Mouse (Mus musculus) spleen, adult 2 months (tissue): ENCODE measurements around the gene Coro7. TPM values are rescaled to one million over a fixed set of nuclear protein-coding genes. Genes with fewer than 3 reads are reported as not detected.

ENCODE experiments used
- DNase-seq, 2 experiments: peaks; one replicate each; pipeline versions ENCODE4 v3.0.0 to v3.0.0-alpha.2; 2012 to 2021; ENCODE audit warnings: low spot score in 2 of 2, low read depth in 1 of 2
- H3K27ac ChIP-seq: fragments of 200-500 bp; 2 replicates; pipeline ENCODE4 v1.5.1; 2012; ENCODE audit warnings: low read length, inconsistent platforms; ENCODE audit not compliant: insufficient read depth
- H3K27me3 ChIP-seq: fragments of 200-500 bp; 2 replicates; pipeline ENCODE4 v1.6.1; 2012; ENCODE audit warnings: mild to moderate bottlenecking, moderate library complexity, low read length, inconsistent platforms; ENCODE audit not compliant: control insufficient read depth, insufficient read depth
- H3K36me3 ChIP-seq: fragments of 200-500 bp; 2 replicates; pipeline ENCODE4 v1.6.1; 2012; ENCODE audit warnings: mild to moderate bottlenecking, low read length, inconsistent platforms; ENCODE audit not compliant: control insufficient read depth, insufficient read depth
- H3K4me1 ChIP-seq: fragments of 200-500 bp; 2 replicates; pipeline ENCODE4 v1.6.1; 2011; ENCODE audit warnings: inconsistent platforms; ENCODE audit not compliant: control insufficient read depth, insufficient read depth, insufficient read length
- H3K4me3 ChIP-seq: fragments of 200-500 bp; 2 replicates; pipeline ENCODE4 v1.5.1; 2011; ENCODE audit warnings: mild to moderate bottlenecking, inconsistent platforms; ENCODE audit not compliant: insufficient read depth, insufficient read length; ENCODE audit errors: extremely low read depth
- CTCF ChIP-seq: fragments of 200-500 bp; IDR thresholded peaks from 2 replicates; pipeline ENCODE4 v1.5.1; 2011; ENCODE audit warnings: mild to moderate bottlenecking, inconsistent platforms; ENCODE audit not compliant: insufficient read depth, insufficient read length, insufficient replicate concordance; ENCODE audit errors: extremely low read depth
- POLR2A ChIP-seq: fragments of 200-500 bp; IDR thresholded peaks from 2 replicates; pipeline ENCODE4 v1.6.1; 2011; ENCODE audit warnings: low read depth, low read length, inconsistent platforms
- WGBS: fragments of 180-500 bp; shearing (Covaris S2); methylation state at CpG from one replicate; pipeline ENCODE4 v1.1.7; 2018; 5-methylcytosine and 5-hydroxymethylcytosine counted together
- polyA plus RNA-seq: library from polyadenylated mRNA; depleted of rRNA; stranded (reverse); fragments of >200 nt; gene quantifications from 2 replicates; pipeline ENCODE4 v1.2.3, GENCODE M21; 2012

Coro7 gene
- polyA plus RNA-seq, 1 experiment = 150 TPM

GRCm38 (mm10) chr16:4624074-4624473 is 55.5 kb downstream of the Coro7 start:
- Histone ChIP-seq H3K27ac (no peak overlapping the region), H3K4me3 (peak overlapping the region; percentile 93), H3K36me3 (peaks cover 14% of the 10 kb centered on the region), H3K4me1 (peaks cover 3% of the 10 kb centered on the region; the same call in 1 of the 2 replicates), H3K27me3 (no peaks in the 10 kb centered on the region)
- WGBS = 27% methylated on average over 9 of the region's 9 CpGs
- no peak for DNase-seq
- TF ChIP-seq POLR2A (no peak), CTCF (no peak)

GRCm38 (mm10) chr16:4616829-4617228 is 62.7 kb downstream of the Coro7 start:
- no peak for DNase-seq
- H3K4me3 ChIP-seq = no peak overlapping the region
- no peak for TF ChIP-seq CTCF
- H3K27me3 ChIP-seq = no peaks in the 10 kb centered on the region
- 65% methylated on average over 4 of the region's 4 CpGs for WGBS
- H3K4me1 ChIP-seq = no peaks in the 10 kb centered on the region
- H3K36me3 ChIP-seq = peaks cover 4% of the 10 kb centered on the region
- H3K27ac ChIP-seq = no peak overlapping the region

GRCm38 (mm10) chr16:4615297-4615696 is 64.3 kb downstream of the Coro7 start:
- Histone ChIP-seq H3K36me3 (peaks cover 4% of the 10 kb centered on the region), H3K4me3 (no peak overlapping the region), H3K27me3 (no peaks in the 10 kb centered on the region), H3K27ac (no peak overlapping the region), H3K4me1 (no peaks in the 10 kb centered on the region)
- 88% methylated on average over 1 of the region's 1 CpGs for WGBS
- TF ChIP-seq CTCF = no peak
- no peak for TF ChIP-seq POLR2A
- no peak for DNase-seq

GRCm38 (mm10) chr16:4614639-4615038 is 64.9 kb downstream of the Coro7 start:
- Histone ChIP-seq H3K4me3 (no peak overlapping the region), H3K27me3 (no peaks in the 10 kb centered on the region), H3K36me3 (peaks cover 4% of the 10 kb centered on the region), H3K4me1 (no peaks in the 10 kb centered on the region), H3K27ac (no peak overlapping the region)
- WGBS = 94% methylated on average over 3 of the region's 3 CpGs
- no peak for TF ChIP-seq POLR2A
- no peak for TF ChIP-seq CTCF
- no peak for DNase-seq

- Histone ChIP-seq H3K27ac (no peak overlapping the region), H3K27me3 (no peaks in the 10 kb centered on the region), H3K36me3 (peaks cover 4% of the 10 kb centered on the region), H3K4me1 (no peaks in the 10 kb centered on the region), H3K4me3 (no peak overlapping the region)
- TF ChIP-seq CTCF (no peak), POLR2A (no peak)
- DNase-seq = no peak
- WGBS = 98% methylated on average over 9 of the region's 9 CpGs
These were observed 65.8 kb downstream of the Coro7 start for GRCm38 (mm10) chr16:4613736-4614135.

- no peaks in the 10 kb centered on the region for H3K27me3 ChIP-seq
- H3K36me3 ChIP-seq = peaks cover 2% of the 10 kb centered on the region
- H3K4me3 ChIP-seq = no peak overlapping the region
- H3K4me1 ChIP-seq = no peaks in the 10 kb centered on the region
- DNase-seq = no peak
- no peak overlapping the region for H3K27ac ChIP-seq
- 95% methylated on average over 7 of the region's 7 CpGs for WGBS
- TF ChIP-seq POLR2A (no peak), CTCF (no peak)
These were observed 67.9 kb downstream of the Coro7 start for GRCm38 (mm10) chr16:4611676-4612075.

- 81% methylated on average over 5 of the region's 5 CpGs for WGBS
These were observed 68.4 kb downstream of the Coro7 start for GRCm38 (mm10) chr16:4611193-4611592.

More at GRCm38 (mm10) chr16:4611193-4611592, 68.4 kb downstream of the Coro7 start:
- no peak overlapping the region for H3K27ac ChIP-seq
- no peak overlapping the region for H3K4me3 ChIP-seq
- H3K27me3 ChIP-seq = no peaks in the 10 kb centered on the region
- DNase-seq = no peak
- H3K36me3 ChIP-seq = peaks cover 2% of the 10 kb centered on the region
- no peak for TF ChIP-seq CTCF
- TF ChIP-seq POLR2A = no peak
- no peaks in the 10 kb centered on the region for H3K4me1 ChIP-seq
